Mouse (Mus musculus) C3H10T1/2 (cell line): Measurements from ENCODE around the gene Cnr1. TPM values are rescaled to one million over a fixed set of nuclear protein-coding genes. Genes with fewer than 3 reads are reported as not detected.

Source experiments
- polyA plus RNA-seq, 2 experiments: library from polyadenylated mRNA; unstranded; fragments of >200 nt; fragmentation: generic; extraction: Trizol; gene quantifications; one replicate each; pipeline ENCODE4 v1.2.1; 2012; ENCODE audit warnings: missing spikeins in 2 of 2

Cnr1 gene
- under 1 TPM in 1 of 2 experiments, not detected in 1; 0.01 TPM for polyA plus RNA-seq

DNA sequence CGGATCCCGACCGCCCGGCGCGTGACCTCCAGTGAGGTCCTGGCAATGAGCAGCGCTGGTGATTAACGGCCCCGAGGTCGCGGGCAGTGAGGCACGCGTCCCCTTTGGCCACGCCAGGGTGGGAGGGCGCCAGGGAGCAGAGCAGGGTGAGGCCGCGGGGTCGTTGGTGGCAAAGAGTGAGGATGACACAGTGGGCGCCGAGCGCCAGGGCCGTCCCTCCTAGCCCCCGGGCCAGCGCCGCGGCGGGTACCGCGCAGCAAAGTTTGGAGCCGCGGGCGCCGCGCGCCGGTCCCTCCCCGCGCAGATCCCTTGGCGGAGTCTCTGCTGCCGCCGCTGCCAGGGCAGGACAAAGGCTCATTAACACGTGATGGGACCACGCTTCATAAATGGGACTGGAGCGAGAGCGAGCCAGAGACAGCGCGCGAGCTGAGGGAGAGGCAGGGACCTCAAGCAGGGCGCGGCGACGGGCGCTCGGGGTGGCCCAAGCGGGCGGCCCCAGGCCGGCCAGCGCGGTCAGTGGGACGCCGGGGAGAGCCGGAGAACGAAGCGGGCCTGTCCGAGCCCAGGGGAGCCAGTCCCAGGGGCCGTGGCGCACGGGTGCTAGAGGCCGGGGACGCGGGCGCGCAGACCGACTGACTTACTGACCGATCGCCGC is at the start of gene Cnr1:
TSS of gene Cnr1 (plus strand) at position 360 of the 655 bp plus-strand sequence.

Other genes with a start within 250 kb of the Cnr1 start
- not detected for gene Spaca1, start 125.6 kb downstream of the Cnr1 start, polyA plus RNA-seq